Comparison of ENCODE assay signal across 8 mouse cellular contexts in the genomic region with DNA sequence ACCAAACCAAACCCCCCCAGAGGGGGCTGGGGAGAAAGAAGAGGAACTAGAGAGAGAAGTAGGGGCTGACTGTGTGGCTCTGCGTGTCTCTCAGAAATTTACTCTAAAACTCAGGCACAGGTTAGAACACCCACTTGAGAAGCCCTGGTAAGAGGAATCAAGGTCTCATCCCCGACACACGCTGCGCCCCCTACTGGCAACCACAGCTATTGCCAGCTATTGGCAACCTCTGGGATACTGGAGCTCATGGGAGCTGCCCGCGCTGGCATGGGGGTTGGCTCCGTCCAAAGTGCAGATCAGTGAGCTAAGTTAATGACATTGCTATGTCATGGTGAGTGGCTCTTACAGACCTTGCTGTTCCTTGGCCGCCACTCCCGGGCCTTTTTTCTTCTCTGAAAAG. TPM values are rescaled to one million over a fixed set of nuclear protein-coding genes. Genes with fewer than 3 reads are reported as not detected.
DNase-seq lines count a peak whose midpoint lies in the region; ATAC-seq and TF ChIP-seq lines count a peak whose summit lies in the region.
"Had no signal": no experiment of that assay in that cellular context is flagged by ENCODE, and none has a peak within 500 bp of the region (broad histone marks: within the 10 kb centered on the region; RNA-seq: fewer than 3 reads in every experiment).

No protein-coding gene starts in this region.

- no peak for TF ChIP-seq POLR2A in embryonic fibroblast, embryonic 13.5 days (IDR thresholded peaks at IDR 0.05; ENCODE audit: low read depth, low read length)

- H3K27ac ChIP-seq in midbrain, embryonic 11.5 days (ENCODE audit: low read depth, low read length): no peak overlapping the region
- no peak overlapping the region for H3K27ac ChIP-seq in midbrain, embryonic 15.5 days
- H3K27ac ChIP-seq in embryonic fibroblast, embryonic 13.5 days (ENCODE audit: insufficient read depth, low read length): no peak overlapping the region
- H3K27ac ChIP-seq: neural tube, embryonic 13.5 days had no signal

- DNase-seq in midbrain, embryonic 11.5 days (ENCODE audit: low spot score, missing footprints): peak; percentile 89
- DNase-seq in adrenal gland, postnatal 10 days: peak; percentile 73
- peak; percentile 71 to 78 for DNase-seq in kidney, postnatal 4 days
- DNase-seq in lung, postnatal 10 days: peak; percentile 51
- DNase-seq in spleen, adult 12 weeks (ENCODE audit: low spot score): peak; percentile 21

- H3K4me3 ChIP-seq in midbrain, embryonic 11.5 days (ENCODE audit: low read depth, low read length): no peak overlapping the region
- no peak overlapping the region for H3K4me3 ChIP-seq in midbrain, embryonic 15.5 days
- no peak overlapping the region for H3K4me3 ChIP-seq in embryonic fibroblast, embryonic 13.5 days (ENCODE audit: insufficient read depth, low read length)
- H3K4me3 ChIP-seq: neural tube, embryonic 13.5 days had no signal

- 0 out of 2 replicates have a peak, but pooled peaks have one; percentile 14 for TF ChIP-seq CTCF in embryonic fibroblast, embryonic 13.5 days (IDR thresholded peaks at IDR 0.05; ENCODE audit: borderline replicate concordance, insufficient read depth, low read length)

- 32% methylated on average over 9 of the region's 9 CpGs for WGBS in midbrain, embryonic 11.5 days
- 37% methylated on average over 9 of the region's 9 CpGs for WGBS in midbrain, embryonic 15.5 days

- H3K9me3 ChIP-seq in midbrain, embryonic 11.5 days (ENCODE audit: control insufficient read depth, low read length): no peaks in the 10 kb centered on the region
- no peaks in the 10 kb centered on the region for H3K9me3 ChIP-seq in midbrain, embryonic 15.5 days
- H3K9me3 ChIP-seq: neural tube, embryonic 13.5 days had no signal

- no peaks in the 10 kb centered on the region for H3K4me1 ChIP-seq in midbrain, embryonic 11.5 days (ENCODE audit: control insufficient read depth, insufficient read depth, low read length)
- H3K4me1 ChIP-seq in midbrain, embryonic 15.5 days: no peaks in the 10 kb centered on the region
- H3K4me1 ChIP-seq in embryonic fibroblast, embryonic 13.5 days (ENCODE audit: control insufficient read depth, insufficient read depth, low read length): no peaks in the 10 kb centered on the region

- H3K36me3 ChIP-seq in midbrain, embryonic 11.5 days (ENCODE audit: control insufficient read depth, insufficient read depth, low read length): no peaks in the 10 kb centered on the region
- H3K36me3 ChIP-seq in midbrain, embryonic 15.5 days (replicated peaks): no peaks in the 10 kb centered on the region
- H3K36me3 ChIP-seq: neural tube, embryonic 13.5 days had no signal

- H3K4me2 ChIP-seq in midbrain, embryonic 11.5 days: no peak overlapping the region
- H3K4me2 ChIP-seq in midbrain, embryonic 15.5 days: no peak overlapping the region
- H3K4me2 ChIP-seq: neural tube, embryonic 13.5 days had no signal

- ATAC-seq in midbrain, embryonic 11.5 days (ENCODE audit: low FRiP score): no peak
- no peak for ATAC-seq in midbrain, embryonic 15.5 days (replicated peaks)

- H3K27me3 ChIP-seq in midbrain, embryonic 11.5 days (ENCODE audit: control insufficient read depth, insufficient read depth, low read length): no peaks in the 10 kb centered on the region
- no peaks in the 10 kb centered on the region for H3K27me3 ChIP-seq in midbrain, embryonic 15.5 days (replicated peaks)
- H3K27me3 ChIP-seq: neural tube, embryonic 13.5 days had no signal

- H3K9ac ChIP-seq in midbrain, embryonic 11.5 days (ENCODE audit: low read length): no peak overlapping the region
- H3K9ac ChIP-seq in midbrain, embryonic 15.5 days: no peak overlapping the region
- H3K9ac ChIP-seq: neural tube, embryonic 13.5 days had no signal

RNA-seq across cellular contexts. Expression of gene Card11, which starts 37.4 kb away (rescaled TPM):
- polyA plus RNA-seq in midbrain, embryonic 11.5 days (2014; fragmentation: Nextera tagmentation; extraction: Ambion mirVana): 0.22 TPM in 1 of 2 replicates, not detected in the other
- 0.17 and 0.19 TPM in 2 replicates for polyA plus RNA-seq in midbrain, embryonic 15.5 days (2015; fragmentation: Nextera tagmentation; extraction: Ambion mirVana)
- total RNA-seq in adrenal gland, postnatal 10 days (2021): 1 to 10 TPM; 1.6 to 2.5 TPM
- polyA plus RNA-seq in embryonic fibroblast, embryonic 13.5 days (2011; ENCODE audit: insufficient read length, low read depth, missing spikeins): not detected in 2 replicates

Comparison
In these comparisons a context has a peak if more than half of its experiments do, and no peak if none do; other contexts are left out.
1. DNase-seq: peak in every context shown above with its lines; median percentile 89 in midbrain, embryonic 11.5 days; 74 in kidney, postnatal 4 days; 73 in adrenal gland, postnatal 10 days; 51 in lung, postnatal 10 days; 21 in spleen, adult 12 weeks.